Mouse (Mus musculus) liver, embryonic 13.5 days (tissue): ENCODE measurements around the gene Hadh. TPM values are rescaled to one million over a fixed set of nuclear protein-coding genes. Genes with fewer than 3 reads are reported as not detected.

Source experiments
- ATAC-seq: fragments of 200-750 bp; cut with Nextera tagmentation; 2 replicates; pipeline ENCODE4 v1.8.0; 2017; ENCODE audit warnings: low read depth, mild to moderate bottlenecking, moderate number of reproducible peaks, moderate library complexity
- DNase-seq: peaks from one replicate; pipeline ENCODE4 v3.0.0; 2022
- H3K27ac ChIP-seq: fragments of 300-500 bp; sonication (generic); 2 replicates; pipeline ENCODE4 v1.5.1; 2015; ENCODE audit warnings: moderate library complexity, mild to moderate bottlenecking, inconsistent platforms
- H3K27me3 ChIP-seq: fragments of 300-500 bp; sonication (generic); 2 replicates; pipeline ENCODE4 v1.6.1; 2015; ENCODE audit warnings: mild to moderate bottlenecking, inconsistent platforms
- H3K36me3 ChIP-seq: fragments of 300-500 bp; sonication (generic); 2 replicates; pipeline ENCODE4 v1.6.1; 2015; ENCODE audit warnings: mild to moderate bottlenecking, inconsistent platforms
- H3K4me1 ChIP-seq: fragments of 300-500 bp; sonication (generic); replicated peaks from 2 replicates; pipeline ENCODE4 v1.6.1; 2015; ENCODE audit warnings: inconsistent platforms
- H3K4me2 ChIP-seq: fragments of 300-500 bp; sonication (generic); 2 replicates; pipeline ENCODE4 v1.6.1; 2015; ENCODE audit warnings: inconsistent platforms, mild to moderate bottlenecking, moderate library complexity
- H3K4me3 ChIP-seq: fragments of 300-500 bp; sonication (generic); replicated peaks from 2 replicates; pipeline ENCODE4 v1.5.1; 2015; ENCODE audit warnings: mild to moderate bottlenecking, inconsistent platforms
- H3K9ac ChIP-seq: fragments of 300-500 bp; sonication (generic); 2 replicates; pipeline ENCODE4 v1.6.1; 2015; ENCODE audit warnings: mild to moderate bottlenecking, inconsistent platforms
- H3K9me3 ChIP-seq: fragments of 300-500 bp; sonication (generic); replicated peaks from 2 replicates; pipeline ENCODE4 v1.6.1; 2016; ENCODE audit warnings: inconsistent platforms
- WGBS: fragments of 180-500 bp; shearing (Covaris S2); methylation state at CpG from one replicate; pipeline ENCODE4 v1.1.7; 2015; ENCODE audit not compliant: insufficient replicate concordance; 5-methylcytosine and 5-hydroxymethylcytosine counted together
- polyA plus RNA-seq: library from polyadenylated mRNA; unstranded; fragments of >200 nt; fragmentation: Nextera tagmentation; extraction: Ambion mirVana; gene quantifications from 2 replicates; pipeline ENCODE4 v1.2.1, GENCODE M21; 2015

Hadh gene
- polyA plus RNA-seq, 1 experiment from 2014 or later = 79.6 TPM

DNA sequence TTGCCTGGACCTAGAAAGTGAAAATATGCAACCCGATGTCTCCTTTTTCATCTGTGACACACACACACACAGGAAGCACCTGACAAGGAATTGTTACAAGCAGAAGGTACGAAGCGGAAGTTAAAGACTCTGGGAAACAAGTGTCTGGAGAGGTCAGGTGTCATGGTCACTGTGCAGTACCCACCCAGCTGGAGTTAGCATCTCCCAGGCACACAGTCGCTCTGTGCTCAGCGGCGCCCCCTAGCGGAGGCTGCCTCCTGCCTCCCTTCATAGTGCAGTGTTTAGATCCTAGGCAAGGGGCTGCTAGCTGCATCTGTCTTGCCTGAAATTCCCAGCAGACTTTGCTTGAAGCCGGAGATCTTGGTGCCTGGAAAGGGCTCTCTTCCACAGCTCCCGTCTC, 57.1 kb downstream of the Hadh start:
- H3K27ac ChIP-seq = no peak overlapping the region
- H3K36me3 ChIP-seq = no peaks in the 10 kb centered on the region
- no peaks in the 10 kb centered on the region for H3K9me3 ChIP-seq
- no peak for ATAC-seq
- H3K9ac ChIP-seq = no peak overlapping the region
- WGBS = 40% methylated on average over 9 of the region's 9 CpGs
- 0 out of 2 replicates have a peak, but pooled peaks cover 2% of the 10 kb centered on the region for H3K27me3 ChIP-seq
- H3K4me1 ChIP-seq = no peaks in the 10 kb centered on the region
- H3K4me2 ChIP-seq = no peak overlapping the region
- no peak overlapping the region for H3K4me3 ChIP-seq
- DNase-seq = no peak

- no peaks in the 10 kb centered on the region for H3K4me1 ChIP-seq
- H3K27me3 ChIP-seq = 0 out of 2 replicates have a peak, but pooled peaks cover 2% of the 10 kb centered on the region
- WGBS = 73% methylated on average over 9 of the region's 9 CpGs
- H3K36me3 ChIP-seq = no peaks in the 10 kb centered on the region
- no peak overlapping the region for H3K4me2 ChIP-seq
- ATAC-seq = no peak
- H3K9ac ChIP-seq = no peak overlapping the region
- no peak overlapping the region for H3K27ac ChIP-seq
- H3K9me3 ChIP-seq = no peaks in the 10 kb centered on the region
- DNase-seq = no peak
- H3K4me3 ChIP-seq = no peak overlapping the region
Measured at GRCm38 (mm10) chr3:131214060-131214658, 57.7 kb downstream of the Hadh start.

DNA sequence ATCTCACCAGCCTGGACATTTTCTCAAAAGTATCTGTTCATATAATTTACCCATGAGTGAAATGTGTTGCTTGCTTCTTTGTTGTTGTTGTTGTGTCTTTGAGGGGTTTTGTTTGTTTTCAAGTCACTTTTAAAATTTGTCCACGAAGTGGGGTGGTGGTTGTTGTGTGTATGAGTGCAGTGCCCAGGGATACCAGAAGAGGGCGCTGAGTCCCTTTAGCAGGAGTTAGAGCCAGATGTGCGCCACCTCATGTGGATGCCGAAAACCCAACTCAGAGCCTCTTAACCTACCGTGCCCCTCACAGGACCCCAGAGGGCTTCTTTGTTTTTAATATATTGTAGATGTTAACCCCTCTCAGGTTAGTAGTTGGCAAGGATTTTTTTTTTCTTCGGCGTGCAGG, 59.7 kb downstream of the Hadh start:
- DNase-seq = no peak
- Histone ChIP-seq H3K27ac (no peak overlapping the region), H3K9ac (no peak overlapping the region), H3K4me1 (no peaks in the 10 kb centered on the region), H3K9me3 (no peaks in the 10 kb centered on the region), H3K27me3 (0 out of 2 replicates have a peak, but pooled peaks cover 2% of the 10 kb centered on the region), H3K4me2 (no peak overlapping the region), H3K4me3 (no peak overlapping the region), H3K36me3 (no peaks in the 10 kb centered on the region)
- 71% methylated on average over 7 of the region's 7 CpGs for WGBS
- ATAC-seq = no peak

GRCm38 (mm10) chr3:131208265-131208891, 63.5 kb downstream of the Hadh start:
- DNase-seq (no peak), ATAC-seq (peak; percentile 10; the same call in 1 of the 2 replicates)
- H3K4me2 ChIP-seq = no peak overlapping the region
- H3K36me3 ChIP-seq = no peaks in the 10 kb centered on the region
- WGBS = 15% methylated on average over 13 of the region's 13 CpGs
- H3K4me3 ChIP-seq = no peak overlapping the region
- H3K9me3 ChIP-seq = no peaks in the 10 kb centered on the region
- no peak overlapping the region for H3K9ac ChIP-seq
- H3K27me3 ChIP-seq = peaks cover 16% of the 10 kb centered on the region
- no peaks in the 10 kb centered on the region for H3K4me1 ChIP-seq
- no peak overlapping the region for H3K27ac ChIP-seq

DNA sequence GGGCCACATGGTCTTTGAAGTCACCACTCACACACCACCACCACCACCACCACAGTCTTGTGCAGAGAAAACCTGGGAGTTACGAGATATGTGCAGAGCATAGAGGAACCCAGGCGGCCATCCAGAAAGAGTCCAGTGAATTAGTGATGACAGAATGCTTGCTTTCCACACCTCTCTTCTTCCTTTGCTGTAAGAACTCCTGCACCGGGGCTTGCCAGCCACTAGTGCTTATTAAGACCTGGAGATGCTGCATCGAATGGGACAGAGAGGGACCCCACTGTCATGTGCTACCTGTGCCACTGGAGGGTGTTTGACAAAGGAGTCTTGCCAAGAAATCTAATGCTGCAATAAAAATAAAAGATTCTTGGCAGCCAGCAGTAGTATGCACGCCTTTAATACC, 64.1 kb downstream of the Hadh start:
- ATAC-seq = no peak
- 49% methylated on average over 5 of the region's 5 CpGs for WGBS
- no peak for DNase-seq
- Histone ChIP-seq H3K4me3 (no peak overlapping the region), H3K4me1 (no peaks in the 10 kb centered on the region), H3K9ac (no peak overlapping the region), H3K9me3 (no peaks in the 10 kb centered on the region), H3K4me2 (no peak overlapping the region), H3K27me3 (peaks cover 19% of the 10 kb centered on the region), H3K36me3 (no peaks in the 10 kb centered on the region), H3K27ac (no peak overlapping the region)

DNA sequence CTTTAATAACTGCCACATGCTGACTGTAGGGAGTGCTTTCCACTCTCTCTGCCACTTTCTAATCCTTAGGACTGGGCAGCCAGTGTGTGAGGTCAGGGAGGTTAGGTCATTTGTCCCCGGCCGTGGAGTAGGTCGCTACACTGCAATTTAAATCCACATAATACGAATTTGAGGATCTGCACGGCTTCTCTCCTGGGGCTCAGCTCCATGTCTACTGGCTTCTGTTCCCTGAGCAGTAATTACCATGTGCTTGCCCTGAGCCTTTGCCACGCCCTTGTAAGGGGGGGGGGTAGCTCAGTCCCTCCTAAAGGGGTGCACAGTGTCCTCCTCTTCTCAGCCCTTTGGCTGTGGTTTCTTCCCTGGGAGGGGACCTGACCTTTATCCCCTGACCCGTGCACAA, 69.6 kb downstream of the Hadh start:
- ATAC-seq = no peak
- no peak overlapping the region for H3K4me2 ChIP-seq
- no peaks in the 10 kb centered on the region for H3K9me3 ChIP-seq
- H3K4me3 ChIP-seq = no peak overlapping the region
- H3K27ac ChIP-seq = no peak overlapping the region
- WGBS = 63% methylated on average over 7 of the region's 7 CpGs
- DNase-seq = no peak
- H3K27me3 ChIP-seq = peaks cover 18% of the 10 kb centered on the region
- H3K36me3 ChIP-seq = no peaks in the 10 kb centered on the region
- H3K9ac ChIP-seq = no peak overlapping the region
- H3K4me1 ChIP-seq = no peaks in the 10 kb centered on the region

GRCm38 (mm10) chr3:131199590-131200288, 72.2 kb downstream of the Hadh start:
- no peak for ATAC-seq
- Histone ChIP-seq H3K9ac (no peak overlapping the region), H3K9me3 (no peaks in the 10 kb centered on the region), H3K4me1 (no peaks in the 10 kb centered on the region), H3K4me2 (no peak overlapping the region), H3K27ac (no peak overlapping the region), H3K27me3 (peaks cover 16% of the 10 kb centered on the region; the same call in 1 of the 2 replicates), H3K36me3 (no peaks in the 10 kb centered on the region), H3K4me3 (no peak overlapping the region)
- WGBS = 71% methylated on average over 20 of the region's 20 CpGs
- DNase-seq = no peak

DNA sequence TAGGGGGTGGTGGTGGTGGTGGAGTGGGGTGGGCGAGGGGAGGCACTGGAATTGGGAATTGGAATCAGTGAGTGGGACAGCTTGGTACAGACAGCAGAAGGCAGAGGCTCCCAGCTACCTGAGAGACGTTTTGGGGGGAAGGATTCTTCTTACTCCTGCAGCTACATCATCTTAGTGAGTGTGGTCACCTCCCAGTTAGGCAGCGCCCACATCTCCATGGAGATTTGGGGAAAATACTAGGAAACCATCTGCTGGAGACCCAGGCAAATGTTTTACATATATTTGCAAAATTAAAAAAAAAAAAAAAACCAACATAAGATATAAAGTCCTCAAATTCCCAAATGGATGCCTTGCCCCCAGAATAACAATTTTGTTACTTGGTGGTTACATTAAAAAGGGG, 72.9 kb downstream of the Hadh start:
- 41% methylated on average over 3 of the region's 3 CpGs for WGBS
- H3K36me3 ChIP-seq = no peaks in the 10 kb centered on the region
- no peak overlapping the region for H3K4me2 ChIP-seq
- peaks cover 9% of the 10 kb centered on the region; the same call in 1 of the 2 replicates for H3K27me3 ChIP-seq
- H3K27ac ChIP-seq = no peak overlapping the region
- H3K9ac ChIP-seq = no peak overlapping the region
- no peaks in the 10 kb centered on the region for H3K9me3 ChIP-seq
- no peak overlapping the region for H3K4me3 ChIP-seq
- ATAC-seq = no peak
- no peaks in the 10 kb centered on the region for H3K4me1 ChIP-seq
- DNase-seq = no peak

DNA sequence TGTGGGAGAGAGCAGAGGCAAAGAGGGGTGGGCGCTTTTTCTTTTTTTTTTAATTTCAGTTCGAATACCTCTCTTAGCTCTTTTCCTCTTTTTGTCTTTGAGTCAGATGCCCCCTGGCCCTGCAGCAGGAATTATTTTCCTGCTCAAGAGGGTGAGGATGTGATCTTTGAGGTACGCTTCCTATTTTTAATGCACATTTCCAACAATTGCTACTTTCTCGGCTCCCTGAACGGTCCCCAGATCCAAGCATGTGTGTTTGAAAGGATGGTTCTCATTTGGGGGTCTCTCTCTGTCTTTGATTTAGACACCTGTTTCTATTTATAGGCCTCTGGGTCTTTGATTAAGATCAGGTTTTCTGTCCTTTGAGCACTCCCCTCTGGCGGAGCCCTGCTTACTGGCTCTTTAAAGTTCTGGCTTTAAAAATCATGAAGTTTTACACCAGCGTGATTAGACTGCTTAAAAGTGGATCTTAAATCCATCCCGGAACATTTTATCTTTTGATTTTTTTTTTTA, 75.3 kb downstream of the Hadh start:
- 73% methylated on average over 8 of the region's 8 CpGs for WGBS
- no peak for DNase-seq
- no peak for ATAC-seq

DNA sequence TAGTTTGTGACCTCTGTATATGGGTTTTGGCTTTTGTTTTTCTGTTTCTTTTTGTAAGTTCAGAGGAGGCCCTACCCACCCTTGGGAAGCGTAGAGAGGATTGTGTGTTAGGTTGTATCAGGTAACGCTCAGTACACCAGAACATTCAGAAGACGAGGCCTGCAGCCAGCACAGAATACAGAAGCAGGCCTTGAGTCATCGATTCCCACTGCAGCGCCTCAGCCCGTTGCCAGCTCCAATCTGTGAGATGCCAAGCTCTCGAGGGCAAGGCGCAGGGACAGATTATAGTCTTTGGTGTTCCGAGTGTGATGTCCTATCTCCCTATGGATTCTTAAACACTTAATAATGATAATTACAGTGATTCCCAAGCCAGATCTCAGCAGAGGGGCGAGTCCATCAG, 75.9 kb downstream of the Hadh start:
- H3K4me3 ChIP-seq = no peak overlapping the region
- no peaks in the 10 kb centered on the region for H3K9me3 ChIP-seq
- WGBS = 66% methylated on average over 10 of the region's 10 CpGs
- no peaks in the 10 kb centered on the region for H3K4me1 ChIP-seq
- ATAC-seq = no peak
- H3K27me3 ChIP-seq = 0 out of 2 replicates have a peak, but pooled peaks cover 3% of the 10 kb centered on the region
- no peaks in the 10 kb centered on the region for H3K36me3 ChIP-seq
- DNase-seq = no peak
- H3K27ac ChIP-seq = no peak overlapping the region
- H3K4me2 ChIP-seq = no peak overlapping the region
- H3K9ac ChIP-seq = no peak overlapping the region

More for the DNA sequence above, 75.3 kb downstream of the Hadh start:
- no peaks in the 10 kb centered on the region for H3K4me1 ChIP-seq
- 0 out of 2 replicates have a peak, but pooled peaks cover 3% of the 10 kb centered on the region for H3K27me3 ChIP-seq
- H3K4me2 ChIP-seq = no peak overlapping the region
- H3K9me3 ChIP-seq = no peaks in the 10 kb centered on the region
- no peak overlapping the region for H3K27ac ChIP-seq
- no peak overlapping the region for H3K9ac ChIP-seq
- H3K36me3 ChIP-seq = no peaks in the 10 kb centered on the region
- H3K4me3 ChIP-seq = no peak overlapping the region

DNA sequence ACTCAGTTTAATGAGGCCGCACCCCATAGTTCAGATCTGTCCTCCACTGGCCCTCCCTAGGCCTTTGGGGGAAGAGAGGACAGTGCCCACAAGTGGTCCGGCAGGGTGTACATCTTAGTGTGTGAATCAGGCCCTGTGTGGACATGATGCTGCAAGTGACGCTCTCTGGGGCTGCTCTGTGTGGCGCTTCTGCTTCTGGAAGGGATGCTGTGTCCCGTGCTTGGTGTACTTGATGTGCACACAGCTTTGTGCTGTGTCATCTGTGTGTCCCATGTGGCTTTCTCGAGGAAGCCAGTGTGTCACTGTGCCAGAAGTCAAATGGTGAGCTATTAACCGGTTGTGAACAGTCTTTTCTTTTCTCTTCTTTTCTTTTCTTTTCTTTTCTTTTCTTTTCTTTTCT, 80.4 kb downstream of the Hadh start:
- DNase-seq = no peak
- no peak overlapping the region for H3K27ac ChIP-seq
- H3K4me2 ChIP-seq = no peak overlapping the region
- no peak overlapping the region for H3K4me3 ChIP-seq
- no peaks in the 10 kb centered on the region for H3K9me3 ChIP-seq
- no peaks in the 10 kb centered on the region for H3K36me3 ChIP-seq
- H3K9ac ChIP-seq = no peak overlapping the region
- no peak for ATAC-seq
- 71% methylated on average over 7 of the region's 7 CpGs for WGBS
- peaks cover 5% of the 10 kb centered on the region; the same call in 1 of the 2 replicates for H3K27me3 ChIP-seq
- no peaks in the 10 kb centered on the region for H3K4me1 ChIP-seq
